Mouse (Mus musculus) stomach, postnatal 0 days (tissue): ENCODE measurements around the gene Actl6b.

ENCODE experiments used
- CTCF ChIP-seq: IDR thresholded peaks from 2 replicates; pipeline ENCODE4 v1.5.1; 2016; ENCODE audit warnings: antibody characterized with exemption, low read depth, mild to moderate bottlenecking, moderate library complexity
- EP300 ChIP-seq: optimal IDR thresholded peaks from 2 replicates; pipeline ENCODE3; 2016; ENCODE audit warnings: antibody characterized with exemption

- TF ChIP-seq CTCF (no peak), EP300 (no peak)
Measured at GRCm38 (mm10) chr5:137534762-137535161, 18.6 kb upstream of the Actl6b start.
